Mouse (Mus musculus): ENCODE measurements around the gene Slc16a11. TPM values are rescaled to one million over a fixed set of nuclear protein-coding genes. Genes with fewer than 3 reads are reported as not detected.
A peak's percentile ranks its signal among the peaks of the same experiment; 100 is the strongest.

Slc16a11 gene
- polyA plus RNA-seq, 1 experiment = 145 TPM

GRCm38 (mm10) chr11:70227661-70228245 lies 15.2 kb downstream of the Slc16a11 start:
- Histone ChIP-seq H3K27me3 (ENCODE audit: control insufficient read depth, insufficient read depth, insufficient read length) (no peaks in the 10 kb centered on the region), H3K79me2 (ENCODE audit: control insufficient read depth, insufficient read depth) (peaks cover 57% of the 10 kb centered on the region), H3K4me3 (ENCODE audit: insufficient read depth, poor library complexity, severe bottlenecking) (no peak overlapping the region), H3ac (ENCODE audit: control insufficient read depth, insufficient read length, low read depth) (no peak overlapping the region), H3K79me3 (ENCODE audit: low read depth) (peaks cover 13% of the 10 kb centered on the region), H3K36me3 (ENCODE audit: control insufficient read depth, insufficient read depth) (peaks cover 38% of the 10 kb centered on the region)
- TF ChIP-seq USF1 (IDR thresholded peaks at IDR 0.05; ENCODE audit: low read depth) = no peak
- TF ChIP-seq CEBPB (IDR thresholded peaks at IDR 0.05; ENCODE audit: low read depth) = no peak
- no peak for TF ChIP-seq MYOD1 (IDR thresholded peaks at IDR 0.05; ENCODE audit: control insufficient read depth, insufficient read length, low read depth)
- no peak for TF ChIP-seq CTCF (IDR thresholded peaks at IDR 0.05; ENCODE audit: control insufficient read depth, insufficient read depth, insufficient read length)
- no peak for TF ChIP-seq MAX (IDR thresholded peaks at IDR 0.05)
- TF ChIP-seq MYOG (IDR thresholded peaks at IDR 0.05; ENCODE audit: control insufficient read depth, extremely low read depth, insufficient read length) = no peak

GRCm38 (mm10) chr11:70228828-70229227 lies 16.3 kb downstream of the Slc16a11 start:
- TF ChIP-seq USF1 (IDR thresholded peaks at IDR 0.05; ENCODE audit: low read depth) (no peak), CTCF (IDR thresholded peaks at IDR 0.05; ENCODE audit: control insufficient read depth, insufficient read depth, insufficient read length) (no peak), MAX (IDR thresholded peaks at IDR 0.05) (peak; percentile 77)
- H3K79me3 ChIP-seq (ENCODE audit: low read depth) = peaks cover 13% of the 10 kb centered on the region
- peak overlapping the region; percentile 69 for H3ac ChIP-seq (ENCODE audit: control insufficient read depth, insufficient read length, low read depth)
- H3K4me3 ChIP-seq (ENCODE audit: insufficient read depth, poor library complexity, severe bottlenecking) = peak overlapping the region; percentile 34
- peaks cover 57% of the 10 kb centered on the region for H3K79me2 ChIP-seq (ENCODE audit: control insufficient read depth, insufficient read depth)
- peaks cover 32% of the 10 kb centered on the region for H3K36me3 ChIP-seq (ENCODE audit: control insufficient read depth, insufficient read depth)
- no peaks in the 10 kb centered on the region for H3K27me3 ChIP-seq (ENCODE audit: control insufficient read depth, insufficient read depth, insufficient read length)

- Histone ChIP-seq H3K79me3 (ENCODE audit: low read depth) (peaks cover 13% of the 10 kb centered on the region), H3K4me3 (ENCODE audit: insufficient read depth, poor library complexity, severe bottlenecking) (peak within 1 kb of the TSS; percentile 34), H3K79me2 (ENCODE audit: control insufficient read depth, insufficient read depth) (peaks cover 51% of the 10 kb centered on the region), H3ac (ENCODE audit: control insufficient read depth, insufficient read length, low read depth) (peak within 1 kb of the TSS; percentile 69), H3K27me3 (ENCODE audit: control insufficient read depth, insufficient read depth, insufficient read length) (no peaks in the 10 kb centered on the region), H3K36me3 (ENCODE audit: control insufficient read depth, insufficient read depth) (peaks cover 26% of the 10 kb centered on the region)
- TF ChIP-seq MYOD1 (IDR thresholded peaks at IDR 0.05; ENCODE audit: control insufficient read depth, insufficient read length, low read depth) (no peak), CEBPB (IDR thresholded peaks at IDR 0.05; ENCODE audit: low read depth) (no peak), FOSL1 (IDR thresholded peaks at IDR 0.05; ENCODE audit: insufficient read depth, low read length, poor library complexity, severe bottlenecking) (no peak), USF1 (IDR thresholded peaks at IDR 0.05; ENCODE audit: low read depth) (no peak), CTCF (IDR thresholded peaks at IDR 0.05; ENCODE audit: control insufficient read depth, insufficient read depth, insufficient read length) (no peak)
Measured at GRCm38 (mm10) chr11:70229260-70230010, 16.9 kb downstream of the Slc16a11 start, which contains the start of gene Bcl6b. Gene Bcl6b, minus strand, starts transcription at chr11:70229798.

GRCm38 (mm10) chr11:70230239-70230727 lies 17.7 kb downstream of the Slc16a11 start:
- Histone ChIP-seq H3K79me2 (ENCODE audit: control insufficient read depth, insufficient read depth) (peaks cover 47% of the 10 kb centered on the region), H3K27me3 (ENCODE audit: control insufficient read depth, insufficient read depth, insufficient read length) (no peaks in the 10 kb centered on the region), H3K36me3 (ENCODE audit: control insufficient read depth, insufficient read depth) (peaks cover 26% of the 10 kb centered on the region), H3K79me3 (ENCODE audit: low read depth) (peaks cover 13% of the 10 kb centered on the region), H3K4me3 (ENCODE audit: insufficient read depth, poor library complexity, severe bottlenecking) (peak overlapping the region; percentile 34), H3ac (ENCODE audit: control insufficient read depth, insufficient read length, low read depth) (peak overlapping the region; percentile 59)
- no peak for TF ChIP-seq MYOG (IDR thresholded peaks at IDR 0.05; ENCODE audit: control insufficient read depth, extremely low read depth, insufficient read length)
- no peak for TF ChIP-seq CEBPB (IDR thresholded peaks at IDR 0.05; ENCODE audit: low read depth)
- TF ChIP-seq FOSL1 (IDR thresholded peaks at IDR 0.05; ENCODE audit: insufficient read depth, low read length, poor library complexity, severe bottlenecking) = no peak
- TF ChIP-seq CTCF (IDR thresholded peaks at IDR 0.05; ENCODE audit: control insufficient read depth, insufficient read depth, insufficient read length) = peak; percentile 97
- TF ChIP-seq MAX (IDR thresholded peaks at IDR 0.05) = peak; percentile 9
- no peak for TF ChIP-seq MYOD1 (IDR thresholded peaks at IDR 0.05; ENCODE audit: control insufficient read depth, insufficient read length, low read depth)
- no peak for TF ChIP-seq USF1 (IDR thresholded peaks at IDR 0.05; ENCODE audit: low read depth)

GRCm38 (mm10) chr11:70232546-70232945 lies 20.0 kb downstream of the Slc16a11 start:
- Histone ChIP-seq H3K4me3 (ENCODE audit: insufficient read depth, poor library complexity, severe bottlenecking) (peak overlapping the region; percentile 21), H3K36me3 (ENCODE audit: control insufficient read depth, insufficient read depth) (peaks cover 15% of the 10 kb centered on the region)
- no peak for TF ChIP-seq CEBPB (IDR thresholded peaks at IDR 0.05; ENCODE audit: low read depth)
- TF ChIP-seq USF1 (IDR thresholded peaks at IDR 0.05; ENCODE audit: low read depth) = no peak
- TF ChIP-seq MYOG (IDR thresholded peaks at IDR 0.05; ENCODE audit: control insufficient read depth, extremely low read depth, insufficient read length) = no peak

GRCm38 (mm10) chr11:70233016-70233415 lies 20.5 kb downstream of the Slc16a11 start:
- TF ChIP-seq CTCF (IDR thresholded peaks at IDR 0.05; ENCODE audit: control insufficient read depth, insufficient read depth, insufficient read length) = no peak
- TF ChIP-seq FOSL1 (IDR thresholded peaks at IDR 0.05; ENCODE audit: insufficient read depth, low read length, poor library complexity, severe bottlenecking) = no peak
- TF ChIP-seq CEBPB (IDR thresholded peaks at IDR 0.05; ENCODE audit: low read depth) = no peak
- TF ChIP-seq USF1 (IDR thresholded peaks at IDR 0.05; ENCODE audit: low read depth) = no peak
- TF ChIP-seq MAX (IDR thresholded peaks at IDR 0.05) = no peak
- no peak for TF ChIP-seq MYOG (IDR thresholded peaks at IDR 0.05; ENCODE audit: control insufficient read depth, extremely low read depth, insufficient read length)
- TF ChIP-seq MYOD1 (IDR thresholded peaks at IDR 0.05; ENCODE audit: control insufficient read depth, insufficient read length, low read depth) = no peak
- Histone ChIP-seq H3K79me3 (ENCODE audit: low read depth) (peaks cover 12% of the 10 kb centered on the region), H3K4me3 (ENCODE audit: insufficient read depth, poor library complexity, severe bottlenecking) (no peak overlapping the region), H3K27me3 (ENCODE audit: control insufficient read depth, insufficient read depth, insufficient read length) (no peaks in the 10 kb centered on the region), H3K36me3 (ENCODE audit: control insufficient read depth, insufficient read depth) (peaks cover 11% of the 10 kb centered on the region), H3K79me2 (ENCODE audit: control insufficient read depth, insufficient read depth) (peaks cover 38% of the 10 kb centered on the region), H3ac (ENCODE audit: control insufficient read depth, insufficient read length, low read depth) (no peak overlapping the region)

More at GRCm38 (mm10) chr11:70232546-70232945, 20.0 kb downstream of the Slc16a11 start:
- Histone ChIP-seq H3K27me3 (ENCODE audit: control insufficient read depth, insufficient read depth, insufficient read length) (no peaks in the 10 kb centered on the region), H3K79me3 (ENCODE audit: low read depth) (peaks cover 15% of the 10 kb centered on the region), H3ac (ENCODE audit: control insufficient read depth, insufficient read length, low read depth) (peak overlapping the region; percentile 67), H3K79me2 (ENCODE audit: control insufficient read depth, insufficient read depth) (peaks cover 41% of the 10 kb centered on the region)
